Mouse (Mus musculus) right cerebral cortex, postnatal 25 days (tissue): ENCODE measurements around the gene Gpr18.

Experiments
- DNase-seq: peaks from one replicate; pipeline ENCODE4 v3.0.0; 2022

The Gpr18 gene

DNA sequence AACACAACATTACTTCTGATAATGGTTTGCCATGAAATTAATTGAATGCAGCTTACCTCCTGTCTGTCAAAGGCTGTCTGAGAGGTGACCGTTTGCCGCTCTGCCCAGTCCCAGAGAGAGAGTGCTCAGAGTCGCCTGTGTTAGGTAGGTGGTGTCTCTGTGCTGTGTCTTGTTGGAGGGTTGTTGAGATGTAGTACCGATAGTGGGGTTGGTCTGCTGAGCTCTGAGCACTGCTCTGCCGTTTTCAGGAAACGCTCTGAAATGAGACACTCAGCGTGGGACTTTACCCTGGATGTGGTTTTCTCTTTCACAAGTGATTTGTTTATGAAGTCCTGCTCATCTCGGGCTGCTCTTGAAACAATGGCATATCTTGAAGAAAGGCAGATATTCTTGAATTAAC, at the start of gene Gpr18:
Gpr18 (minus strand) TSS at position 161 of the 400 bp plus-strand sequence.
- no peak for DNase-seq

DNA sequence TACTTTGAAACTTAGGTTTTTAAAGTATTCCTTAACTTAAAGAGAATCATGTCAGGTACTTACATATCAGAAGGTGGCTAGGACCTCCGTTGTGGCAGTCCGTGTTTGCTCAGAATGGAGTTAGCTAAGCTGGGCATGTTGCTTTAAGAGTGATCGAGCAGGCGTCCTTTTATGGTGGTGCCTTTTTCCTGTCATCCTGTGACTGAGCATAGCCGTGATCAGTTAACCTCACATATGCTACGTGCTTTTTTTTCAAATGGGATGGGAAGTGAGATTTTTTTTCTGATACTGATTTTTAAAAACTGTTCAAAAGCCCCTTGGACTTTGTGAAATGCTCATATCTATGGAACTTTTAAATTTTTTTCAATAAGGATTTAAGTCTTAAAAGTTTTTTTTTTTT, 49.4 kb upstream of the Gpr18 start, which contains the start of gene Gpr183:
Gpr183 (minus strand) TSS at position 206 of the 400 bp plus-strand sequence.
- no peak for DNase-seq

DNA sequence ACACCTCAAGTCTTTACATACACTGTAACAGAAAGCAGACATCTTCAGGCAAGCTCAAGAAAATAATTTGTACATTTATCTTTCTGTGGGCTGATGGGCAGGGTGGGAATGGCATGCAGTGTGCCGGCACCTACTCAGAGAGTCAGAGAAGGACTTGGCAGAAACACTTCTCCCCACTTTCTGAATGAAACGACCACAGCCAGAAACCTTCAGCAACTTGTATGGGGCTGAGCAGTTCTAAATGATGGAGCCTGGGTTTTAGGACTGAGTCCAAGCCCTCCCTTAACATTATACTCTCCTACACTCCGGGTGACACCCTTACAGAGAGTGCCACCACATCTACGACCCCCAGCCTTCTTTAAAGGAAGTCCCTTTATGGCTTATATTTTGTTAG, 48.4 kb upstream of the Gpr18 start:
- no peak for DNase-seq

DNA sequence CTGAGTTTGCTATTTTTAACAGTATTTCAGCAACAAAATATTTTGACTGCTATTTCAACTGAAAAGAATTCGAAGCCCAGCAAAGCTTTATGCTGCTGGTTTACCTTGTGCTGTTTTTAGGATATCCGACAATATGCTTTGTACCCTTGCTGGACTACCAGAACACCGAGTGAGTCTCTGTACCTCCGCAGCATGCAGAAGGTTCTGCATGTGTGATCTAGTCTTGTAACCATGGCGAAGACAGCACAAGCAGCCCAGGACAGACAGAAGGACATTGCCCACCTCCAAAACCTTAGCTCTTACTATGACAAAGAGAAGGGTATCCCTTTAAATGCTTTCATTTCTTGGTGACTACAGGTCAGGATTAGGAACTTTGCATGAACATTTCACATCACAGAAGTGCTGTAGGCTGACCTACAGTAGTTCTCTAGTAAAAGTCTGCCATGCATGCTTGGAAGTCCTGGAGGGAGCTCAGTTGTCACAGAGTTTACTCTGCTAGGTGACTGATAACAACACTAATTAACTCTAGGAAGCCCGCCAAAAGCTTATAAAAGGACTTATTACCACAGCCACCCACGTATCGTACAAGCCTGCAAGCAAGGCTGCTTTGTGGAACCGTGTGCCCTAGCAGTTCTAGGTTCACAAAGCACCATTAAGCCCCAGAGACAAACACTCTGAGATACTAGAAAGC, 47.8 kb upstream of the Gpr18 start:
- no peak for DNase-seq

DNA sequence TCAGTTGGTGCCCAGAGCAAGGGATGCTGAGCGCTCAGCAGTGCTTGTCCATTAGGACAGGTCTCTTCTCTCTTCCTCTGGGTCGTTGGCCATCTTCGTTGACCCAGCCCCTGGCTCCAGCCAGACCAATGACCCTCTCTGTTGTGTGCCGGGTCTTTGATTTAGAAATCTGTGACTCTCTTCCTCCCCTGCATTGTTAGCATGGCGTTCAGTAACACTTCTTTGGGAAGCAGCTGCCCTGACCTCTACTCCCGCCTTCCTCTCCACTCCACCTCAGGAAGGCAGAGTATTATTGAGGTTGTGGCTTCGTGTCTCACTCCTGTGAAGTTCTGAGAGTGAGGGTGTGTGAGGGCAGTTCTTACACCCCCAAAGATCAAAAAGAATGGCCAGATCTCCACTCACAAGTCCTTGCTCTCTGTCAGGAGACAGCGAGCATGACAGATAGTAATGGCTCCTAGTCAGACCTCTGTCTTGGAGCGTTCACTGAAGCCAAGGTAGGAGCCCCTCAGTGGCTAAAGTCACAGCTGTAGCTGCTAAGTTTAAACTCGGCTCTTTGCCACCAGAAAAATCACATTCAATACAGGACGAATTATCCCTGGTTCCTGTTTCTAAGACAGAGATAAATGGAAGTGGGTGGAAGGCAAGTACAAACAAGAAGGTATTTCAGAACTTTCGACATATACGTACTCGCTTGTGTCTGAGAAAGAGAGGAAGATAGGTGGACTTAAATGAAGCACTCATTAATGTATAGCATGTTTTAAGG, 46.7 kb upstream of the Gpr18 start:
- DNase-seq, result no peak

DNA sequence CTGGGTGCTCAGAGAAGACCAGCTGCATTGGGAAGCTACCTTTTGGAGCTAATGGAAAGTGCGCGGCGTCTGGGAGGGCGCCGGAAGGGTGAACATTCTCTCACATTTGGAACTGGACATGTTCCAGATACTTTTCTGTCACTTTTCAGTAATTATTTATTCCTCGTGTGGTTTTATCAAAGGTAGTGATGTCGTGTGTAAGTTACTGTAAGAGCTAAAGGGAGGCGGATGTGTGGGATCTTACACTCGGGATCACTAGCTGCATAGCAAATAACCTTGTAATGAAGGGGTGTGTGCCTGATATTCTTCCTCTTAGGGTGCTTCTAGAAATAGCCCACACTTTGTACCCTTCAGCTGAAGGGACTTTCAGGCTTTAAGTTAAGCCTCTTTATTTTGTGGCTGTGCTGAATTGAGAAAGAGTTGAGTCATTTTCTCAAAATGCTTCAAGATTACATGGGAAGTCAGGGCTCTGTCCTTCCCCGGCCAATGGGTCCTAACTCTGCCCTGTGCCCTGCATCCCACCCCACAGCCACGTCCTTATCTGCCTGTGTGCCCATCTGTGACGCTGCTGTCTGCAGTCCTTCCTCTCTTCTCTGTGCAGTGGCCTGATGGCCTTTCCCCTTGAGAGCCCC, 46.0 kb upstream of the Gpr18 start:
- DNase-seq, result no peak

DNA sequence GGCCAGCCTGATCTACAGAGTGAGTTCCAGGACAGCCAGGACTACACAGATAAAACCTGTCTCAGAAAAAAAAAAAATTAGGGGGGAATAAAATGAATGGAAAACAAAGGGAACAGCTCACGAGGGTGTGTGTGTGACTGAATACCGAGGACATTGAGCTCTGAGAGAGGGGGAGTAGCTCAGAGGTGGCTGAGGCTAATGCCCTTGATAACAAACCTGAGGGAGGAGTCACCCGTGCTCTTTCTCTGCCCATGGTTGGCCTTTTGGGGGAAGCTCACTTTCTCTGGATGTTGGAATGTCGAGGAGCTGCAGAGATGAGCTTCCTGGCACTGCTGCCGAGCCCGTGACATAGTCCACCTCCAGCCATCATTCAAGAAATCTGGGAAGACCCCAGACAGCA, 45.4 kb upstream of the Gpr18 start:
- DNase-seq, result no peak

DNA sequence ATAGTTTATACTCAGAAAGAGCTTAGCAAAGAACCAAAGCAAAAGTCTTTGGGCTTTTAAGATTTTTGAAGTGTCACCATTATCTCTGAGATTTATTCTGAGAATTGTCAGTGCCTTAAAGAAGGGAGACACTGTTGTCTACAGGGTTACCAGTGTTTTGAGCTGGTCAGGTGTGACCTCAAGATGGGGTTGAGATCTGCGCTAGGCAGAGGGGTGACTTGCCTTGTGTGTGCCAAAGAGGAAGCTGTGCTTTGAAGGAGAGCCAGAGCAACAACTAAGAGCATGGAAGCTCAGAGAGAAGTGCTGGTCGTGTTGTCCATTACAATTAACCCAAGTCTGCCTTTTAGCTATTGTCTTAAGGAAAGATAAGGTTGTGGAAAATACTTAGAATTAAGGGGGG, 45.0 kb upstream of the Gpr18 start:
- DNase-seq, result no peak

DNA sequence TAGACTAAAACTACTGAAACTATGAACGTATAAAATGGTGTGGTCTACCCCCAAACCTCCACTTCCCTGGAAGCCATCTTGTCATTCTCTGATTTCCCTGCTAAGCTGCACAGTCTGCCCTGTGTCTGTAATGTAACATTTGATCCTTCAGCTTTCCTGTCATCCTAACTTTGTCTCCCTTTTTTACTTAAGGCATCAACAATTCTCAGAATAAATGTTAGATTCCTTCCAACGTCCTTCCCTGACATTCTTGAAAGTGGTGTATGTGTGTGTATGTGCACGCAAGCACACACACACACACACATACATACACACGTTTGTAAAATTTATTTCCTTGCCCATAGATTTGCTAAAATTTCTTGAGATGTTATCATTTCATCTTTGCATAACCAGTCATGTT, 44.5 kb upstream of the Gpr18 start:
- DNase-seq, result no peak

DNA sequence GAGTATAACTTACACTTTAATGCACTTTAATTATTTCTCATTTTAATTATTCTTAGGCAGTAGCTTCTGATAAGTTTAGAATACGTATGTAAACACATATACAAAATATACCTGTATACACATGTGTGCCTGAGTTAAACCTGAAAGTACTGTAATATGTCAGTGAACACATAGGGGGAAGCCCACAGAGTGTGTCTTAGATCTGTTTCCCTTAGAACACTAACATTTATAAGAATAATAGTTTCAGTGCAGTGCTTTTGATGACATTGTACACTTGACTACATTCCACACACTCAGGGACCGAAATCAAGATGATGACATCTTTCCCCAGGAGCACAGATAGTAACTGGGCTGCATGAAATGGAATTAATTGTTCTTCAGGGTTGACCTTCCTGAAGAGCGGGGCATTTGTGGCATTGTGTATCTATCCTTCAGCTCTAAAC, 44.0 kb upstream of the Gpr18 start:
- no peak for DNase-seq

DNA sequence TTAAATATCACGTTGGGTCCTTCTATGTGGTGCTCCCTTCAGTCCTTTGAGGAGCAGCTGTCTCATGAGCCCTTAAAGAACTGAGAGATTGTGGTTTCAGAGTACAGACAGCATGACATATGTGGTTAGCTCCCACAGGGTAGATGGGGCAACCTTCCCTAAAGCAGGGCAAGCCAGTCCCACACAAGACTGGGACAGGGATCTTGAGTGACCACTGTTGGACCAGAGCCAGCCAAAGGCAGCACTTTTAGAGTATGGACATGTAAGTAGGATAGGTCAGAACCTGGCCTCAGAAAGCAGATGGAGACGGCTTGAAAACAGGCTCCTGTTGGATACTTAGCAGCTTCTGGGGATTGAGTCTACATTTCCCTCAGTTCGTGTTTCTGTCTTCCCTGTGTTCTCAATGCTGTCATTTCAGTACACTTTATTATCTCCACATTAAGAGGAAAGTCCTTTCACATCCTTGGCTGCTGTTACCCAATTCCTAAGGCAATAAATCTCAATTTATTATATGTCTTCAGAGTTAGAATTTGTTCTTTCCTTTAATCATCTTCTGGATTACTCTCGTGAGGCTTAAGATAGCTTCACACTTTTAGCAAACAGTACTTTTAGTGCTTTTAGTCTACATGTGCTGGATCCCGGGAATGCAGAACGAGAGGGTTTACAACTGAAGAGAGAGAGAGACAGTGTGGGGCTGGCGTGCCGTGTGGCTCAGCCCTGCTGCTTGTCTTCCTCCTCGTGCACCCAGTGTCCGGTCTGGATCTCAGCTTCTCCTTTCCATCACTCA, 43.4 kb upstream of the Gpr18 start:
- DNase-seq, result no peak

DNA sequence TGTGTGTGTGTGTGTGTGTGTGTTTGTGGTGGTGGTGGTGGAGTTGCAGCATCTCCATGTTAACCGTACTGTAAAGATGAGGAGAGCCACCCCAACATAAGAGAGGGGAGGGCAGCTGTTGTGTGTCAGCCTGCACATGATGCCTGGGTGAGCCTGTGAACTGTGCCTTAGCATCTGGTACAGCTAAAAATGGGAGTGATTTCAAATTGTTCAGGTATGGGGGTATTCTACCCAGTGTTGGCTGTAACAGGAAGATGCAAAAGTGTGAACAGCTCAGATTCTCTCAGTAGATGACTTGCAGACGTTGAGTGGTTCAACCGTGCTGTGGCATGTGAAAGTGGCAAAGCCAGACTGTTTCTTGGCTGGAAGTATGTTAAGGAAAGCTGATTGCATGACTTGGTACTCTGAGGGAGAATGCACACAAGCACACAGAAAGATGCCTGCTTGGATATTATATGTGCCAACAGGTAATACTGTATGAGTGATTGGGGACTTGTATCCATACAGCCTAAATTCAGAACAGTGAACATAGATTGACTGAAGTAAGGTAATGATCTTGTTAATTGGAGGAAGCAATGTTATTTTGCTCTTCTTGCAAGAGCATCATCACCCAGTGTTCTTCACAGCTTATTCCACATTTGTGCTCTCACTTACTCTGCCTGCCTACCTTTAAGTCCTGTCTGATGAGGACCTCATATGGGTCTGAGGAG, 42.6 kb upstream of the Gpr18 start:
- DNase-seq, result no peak

DNA sequence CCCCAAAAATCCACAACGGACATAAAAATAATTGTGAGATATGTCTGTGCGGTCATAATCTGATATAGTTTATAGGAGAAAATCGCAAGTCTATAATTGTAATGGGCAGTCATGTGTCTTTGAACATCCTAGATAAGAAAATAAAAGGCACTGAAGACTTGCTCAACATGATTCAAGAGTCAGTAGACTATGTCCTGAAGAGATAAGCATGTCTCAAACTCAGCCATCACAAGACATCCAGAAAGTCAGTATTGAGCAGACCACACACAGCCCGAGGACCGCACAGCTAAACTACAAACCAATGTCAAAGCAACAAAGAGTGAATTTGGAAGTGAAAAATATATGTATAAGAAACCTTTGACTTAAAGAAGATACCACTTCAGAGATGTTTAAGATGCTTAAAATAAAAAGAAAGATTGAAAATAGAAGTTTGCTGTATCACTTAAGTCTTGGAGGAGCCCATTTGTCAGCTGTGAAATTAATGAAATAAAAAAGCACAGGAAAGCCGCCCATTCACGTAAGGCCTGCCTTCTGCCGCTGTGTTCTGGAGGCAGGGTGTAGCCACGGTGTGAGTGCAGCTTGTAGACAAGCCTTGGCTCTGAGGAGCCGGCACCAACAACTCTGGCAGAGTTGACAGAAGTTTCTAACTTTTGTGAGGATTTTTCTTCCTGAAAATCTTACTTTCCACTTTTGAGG, 41.7 kb upstream of the Gpr18 start:
- DNase-seq, result no peak

DNA sequence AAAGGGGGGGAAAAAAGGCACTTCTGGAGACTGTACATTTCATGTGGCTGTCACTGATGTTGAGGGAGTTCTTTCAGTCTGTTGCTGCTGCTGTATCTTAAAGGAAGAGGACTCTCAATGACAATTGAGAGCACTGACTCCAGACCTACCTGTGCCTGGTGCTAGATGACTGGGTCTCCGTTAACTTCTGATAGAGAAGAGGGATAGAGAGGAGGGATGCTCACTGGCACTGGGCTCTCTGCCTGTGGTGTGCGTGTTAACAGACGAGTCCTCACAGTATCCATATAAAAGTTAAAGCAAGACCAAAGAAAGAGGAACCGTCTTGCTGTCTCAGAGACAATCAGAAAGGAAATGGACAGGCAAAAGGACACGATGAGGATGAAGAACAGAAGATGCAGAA, 40.7 kb upstream of the Gpr18 start:
- no peak for DNase-seq

DNA sequence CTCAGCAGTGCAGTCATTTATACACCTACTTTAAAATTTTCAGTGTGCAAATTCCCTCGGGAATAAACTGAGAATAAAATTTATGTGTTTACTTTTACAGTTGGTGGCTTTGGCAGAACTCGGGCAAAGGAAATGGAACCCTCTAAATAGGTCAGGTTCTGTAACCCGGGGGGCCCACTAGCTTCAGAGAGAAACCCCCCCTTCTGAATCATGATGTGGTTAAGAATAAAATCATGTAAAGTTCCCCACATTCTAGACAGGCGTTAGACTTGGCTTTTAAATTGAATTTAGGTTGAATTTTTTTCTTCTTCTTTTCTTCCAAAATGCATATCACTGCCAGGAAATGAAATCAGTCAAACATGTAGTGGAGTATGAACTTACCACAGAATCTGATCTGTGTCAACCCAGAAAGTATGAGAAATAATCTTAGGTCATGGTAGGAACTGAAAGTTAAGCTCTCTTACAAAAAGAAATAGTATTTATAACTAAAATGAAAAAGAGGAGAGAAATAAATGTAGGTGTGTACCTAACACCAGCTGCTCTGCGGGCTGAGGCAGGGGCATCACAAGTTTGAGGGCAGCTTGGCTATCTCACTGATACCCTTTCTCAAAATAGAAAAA, 39.7 kb upstream of the Gpr18 start:
- DNase-seq, result no peak

DNA sequence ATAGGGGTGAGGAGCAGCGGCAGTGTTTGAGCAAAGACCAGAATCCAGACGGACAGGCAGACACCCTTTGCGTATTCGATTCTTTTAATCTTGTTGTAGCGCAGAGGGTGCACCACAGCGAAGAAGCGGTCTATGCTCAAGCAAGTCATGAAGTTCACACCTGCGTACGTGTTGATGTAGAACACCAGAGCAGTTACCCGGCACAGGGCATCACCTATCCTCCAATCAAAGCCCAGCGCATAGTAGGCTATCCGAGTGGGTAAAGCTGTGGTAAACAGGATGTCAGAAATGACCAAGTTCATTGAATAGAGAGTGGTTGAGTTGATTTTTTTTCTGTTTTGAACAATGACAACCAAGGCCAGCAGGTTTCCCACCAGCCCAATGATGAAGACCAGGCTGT, 39.0 kb upstream of the Gpr18 start:
- no peak for DNase-seq

DNA sequence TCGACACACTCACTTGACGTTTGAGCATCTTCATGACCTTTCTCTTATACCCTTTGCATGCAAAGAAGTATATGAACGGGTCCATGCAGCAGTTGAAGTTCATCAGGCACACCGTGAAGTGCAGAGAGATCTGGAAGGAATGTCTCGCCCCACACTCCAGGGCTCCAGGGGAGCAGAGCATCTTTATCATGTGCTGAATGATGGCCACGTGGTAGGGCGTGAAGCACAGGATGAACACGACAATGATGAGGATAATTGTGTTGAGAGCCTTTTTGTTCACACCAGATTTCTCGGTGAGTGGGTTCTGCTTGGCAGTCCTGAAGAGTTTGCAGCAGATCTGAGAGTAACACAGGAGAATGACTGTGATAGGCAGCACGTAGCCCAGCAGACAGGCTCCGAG, 38.5 kb upstream of the Gpr18 start:
- no peak for DNase-seq

DNA sequence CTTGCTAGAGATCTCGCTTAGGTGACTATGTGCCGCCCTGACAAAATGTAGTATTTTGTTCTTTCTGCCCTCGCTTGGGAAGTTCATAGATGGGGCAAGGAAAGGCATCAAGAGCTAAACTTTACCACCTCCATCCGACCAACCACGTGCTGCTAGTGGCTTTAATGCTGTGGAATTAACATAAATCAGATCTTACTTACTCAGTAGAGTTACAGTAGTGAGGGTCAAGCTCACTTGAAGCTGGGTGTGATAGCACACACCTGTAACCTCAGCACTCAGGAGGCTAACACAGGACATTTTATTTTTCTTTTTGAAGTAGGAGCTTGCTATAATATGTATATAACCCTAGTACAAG, 36.4 kb upstream of the Gpr18 start:
- DNase-seq, result no peak

DNA sequence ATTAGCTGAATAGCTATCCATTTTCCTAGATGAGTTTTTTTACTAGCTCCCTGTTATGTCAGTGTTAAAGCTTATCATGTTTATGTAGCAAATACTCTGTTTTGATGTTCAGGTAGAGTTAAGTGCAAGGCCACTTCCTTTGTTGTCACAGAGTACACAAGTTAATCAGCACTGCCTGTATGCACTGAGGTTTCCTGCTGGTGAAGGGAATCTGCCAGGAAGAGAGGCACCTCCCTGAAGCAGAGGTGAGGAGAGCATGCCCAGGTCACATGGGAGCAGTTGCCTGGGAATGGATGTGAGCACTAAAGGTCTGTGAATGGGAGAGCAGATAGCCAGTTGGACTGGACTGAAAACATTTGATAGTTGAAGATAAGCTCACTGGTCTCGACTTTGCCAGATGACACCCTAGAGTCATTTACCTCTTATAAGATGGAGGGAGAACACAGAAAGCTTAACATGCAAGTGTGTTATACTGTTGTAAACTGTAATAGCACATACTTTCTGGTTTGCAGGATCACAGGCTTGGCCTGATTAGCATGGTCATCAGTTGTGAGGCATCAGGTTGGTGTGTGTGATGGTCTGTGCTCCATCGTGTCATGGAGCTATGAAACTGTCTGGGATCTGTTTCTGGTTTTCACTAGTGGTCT, 35.9 kb upstream of the Gpr18 start:
- no peak for DNase-seq

DNA sequence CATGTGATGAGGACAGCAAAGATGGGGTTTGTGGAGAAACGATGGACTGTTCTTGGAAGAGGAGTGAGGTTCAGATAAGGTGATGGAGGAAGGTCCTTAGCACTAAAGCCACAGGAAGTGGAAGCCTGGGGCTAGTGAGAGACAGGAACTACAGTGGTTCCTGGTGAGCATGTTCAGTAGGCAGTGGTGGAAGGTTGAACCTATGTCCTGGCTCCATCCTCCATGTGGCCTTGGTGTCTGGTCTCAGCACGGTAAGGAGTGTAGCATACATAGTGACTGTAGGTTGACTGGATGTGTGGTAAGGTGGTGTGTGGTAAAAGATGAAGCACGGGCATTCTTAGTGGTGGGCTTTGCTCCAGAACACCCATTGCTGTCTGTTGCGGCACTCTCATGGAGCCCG, 34.3 kb upstream of the Gpr18 start:
- DNase-seq, result no peak

DNA sequence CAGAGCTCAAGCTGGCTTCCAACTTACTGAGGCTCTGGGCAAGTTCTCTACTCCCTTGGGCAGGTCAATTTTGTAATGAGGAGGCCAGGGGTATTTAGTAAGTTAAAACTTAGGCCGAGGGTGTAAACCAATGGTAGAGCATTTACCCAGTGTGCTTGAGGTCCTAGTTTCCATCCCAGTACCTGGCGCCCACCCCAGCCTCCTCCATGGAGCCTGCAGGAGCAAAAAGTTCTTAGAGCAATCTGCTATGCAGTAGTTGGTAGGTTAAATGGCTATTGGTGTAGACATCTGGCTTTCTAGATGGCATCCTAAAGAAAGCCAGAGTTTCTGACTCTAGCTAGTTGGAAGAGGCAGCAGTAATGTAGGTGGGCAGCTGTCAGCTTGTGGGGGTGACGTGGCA, 33.9 kb upstream of the Gpr18 start:
- DNase-seq, result no peak
